8 mouse cellular contexts compared by ENCODE assay signal in the genomic region with DNA sequence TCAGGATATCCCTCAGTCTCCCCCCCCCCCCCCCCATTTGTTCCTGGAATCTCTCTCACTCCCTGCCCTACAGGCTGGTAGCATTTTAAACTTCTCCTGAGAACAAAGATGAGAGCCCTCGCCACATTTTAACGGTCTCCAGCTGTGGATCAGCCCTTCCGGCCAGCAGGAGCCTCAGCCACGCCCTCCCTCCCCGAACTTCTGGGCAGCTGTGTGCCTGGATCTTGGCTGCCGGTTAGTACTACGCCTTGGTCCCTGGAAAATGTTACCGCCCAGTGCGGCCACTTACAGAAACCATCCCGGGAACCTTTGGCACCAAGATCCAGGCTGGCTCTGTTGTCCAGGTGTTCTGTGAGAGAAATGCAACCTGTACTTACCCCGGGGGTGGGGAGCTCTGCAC. TPM values are rescaled to one million over a fixed set of nuclear protein-coding genes. Genes with fewer than 3 reads are reported as not detected.
DNase-seq lines count a peak whose midpoint lies in the region; ATAC-seq lines count a peak whose summit lies in the region.

No protein-coding gene starts in this region.

- H3K4me1 ChIP-seq in embryonic facial prominence, embryonic 10.5 days = peaks cover 27% of the 10 kb centered on the region
- peaks cover 20% of the 10 kb centered on the region for H3K4me1 ChIP-seq in limb, embryonic 15.5 days
- no peaks in the 10 kb centered on the region for H3K4me1 ChIP-seq in neural tube, embryonic 11.5 days (ENCODE audit: control insufficient read depth, insufficient read depth, low read length)

- intact Hi-C loops in heart, postnatal 10 days (cut with DNase I) = no loop called here
- intact Hi-C loops in left cerebral cortex, postnatal 36 days (cut with DNase I) = no loop called here

- no peak overlapping the region for H3K9ac ChIP-seq in limb, embryonic 15.5 days
- no peak overlapping the region for H3K9ac ChIP-seq in neural tube, embryonic 11.5 days (ENCODE audit: low read length)

- H3K4me3 ChIP-seq in embryonic facial prominence, embryonic 10.5 days = peak overlapping the region; percentile 48
- H3K4me3 ChIP-seq in limb, embryonic 15.5 days = peak overlapping the region; percentile 10; the same call in 1 of the 2 replicates
- no peak overlapping the region for H3K4me3 ChIP-seq in neural tube, embryonic 11.5 days (ENCODE audit: low read depth, low read length)

- peak overlapping the region; percentile 83 for H3K27ac ChIP-seq in embryonic facial prominence, embryonic 10.5 days (replicated peaks)
- peak overlapping the region; percentile 47 for H3K27ac ChIP-seq in limb, embryonic 15.5 days
- H3K27ac ChIP-seq in neural tube, embryonic 11.5 days (ENCODE audit: low read depth, low read length) = no peak overlapping the region

- under 1% methylated on average over 11 of the region's 11 CpGs for WGBS in embryonic facial prominence, embryonic 10.5 days
- under 1% methylated on average over 11 of the region's 11 CpGs for WGBS in limb, embryonic 15.5 days
- 2% methylated on average over 11 of the region's 11 CpGs for WGBS in neural tube, embryonic 11.5 days

- H3K36me3 ChIP-seq in embryonic facial prominence, embryonic 10.5 days (replicated peaks) = no peaks in the 10 kb centered on the region
- H3K36me3 ChIP-seq in limb, embryonic 15.5 days = no peaks in the 10 kb centered on the region
- H3K36me3 ChIP-seq in neural tube, embryonic 11.5 days (ENCODE audit: control insufficient read depth, insufficient read depth, low read length) = no peaks in the 10 kb centered on the region

- peak; percentile 56 for DNase-seq in adrenal gland, postnatal 10 days
- no peak for DNase-seq in adrenal gland, postnatal 4 days (ENCODE audit: low spot score in 2 of 2)
- DNase-seq in embryonic facial prominence, embryonic 10.5 days (ENCODE audit: low spot score) = peak; percentile 87
- peak; percentile 70 to 76 for DNase-seq in heart, postnatal 10 days
- peak; percentile 58 for DNase-seq in neural tube, embryonic 11.5 days (ENCODE audit: low spot score)
- DNase-seq in left cerebral cortex, postnatal 36 days (ENCODE audit: low spot score in 2 of 2) = no peak

- H3K4me2 ChIP-seq in limb, embryonic 15.5 days = peak overlapping the region; percentile 28
- H3K4me2 ChIP-seq in neural tube, embryonic 11.5 days (ENCODE audit: low read depth) = peak overlapping the region; percentile 19; the same call in 1 of the 2 replicates

- peak; percentile 71 for ATAC-seq in limb, embryonic 15.5 days (ENCODE audit: insufficient number of reproducible peaks, low FRiP score, low TSS enrichment, low read depth)
- ATAC-seq in neural tube, embryonic 11.5 days (ENCODE audit: insufficient read depth, low FRiP score, low TSS enrichment) = no peak
- ATAC-seq in activated CD4-positive, CD25-positive, alpha-beta regulatory T cell, adult 4 months = no peak

- H3K27me3 ChIP-seq in embryonic facial prominence, embryonic 10.5 days (replicated peaks; ENCODE audit: low read depth, poor library complexity, severe bottlenecking) = no peaks in the 10 kb centered on the region
- no peaks in the 10 kb centered on the region for H3K27me3 ChIP-seq in limb, embryonic 15.5 days
- H3K27me3 ChIP-seq in neural tube, embryonic 11.5 days (ENCODE audit: control insufficient read depth, insufficient read depth, low read length) = no peaks in the 10 kb centered on the region

- no peaks in the 10 kb centered on the region for H3K9me3 ChIP-seq in embryonic facial prominence, embryonic 10.5 days
- H3K9me3 ChIP-seq in limb, embryonic 15.5 days = no peaks in the 10 kb centered on the region
- H3K9me3 ChIP-seq in neural tube, embryonic 11.5 days (ENCODE audit: control insufficient read depth, low read length) = no peaks in the 10 kb centered on the region

RNA-seq across cellular contexts. Expression of a gene that starts 20.4 kb away (rescaled TPM):
- total RNA-seq in adrenal gland, postnatal 10 days (2021) = 10 to 100 TPM; 35.7 to 35.8 TPM
- total RNA-seq in adrenal gland, postnatal 4 days (2021) = 10 to 100 TPM; 49.4 to 49.5 TPM
- 3.9 and 4.1 TPM in 2 replicates for polyA plus RNA-seq in embryonic facial prominence, embryonic 10.5 days (2016; fragmentation: Nextera tagmentation; extraction: Ambion mirVana)
- total RNA-seq in heart, postnatal 10 days (2021) = 10 to 100 TPM; 71.5 to 74.7 TPM
- 7.8 and 8.2 TPM in 2 replicates for polyA plus RNA-seq in limb, embryonic 15.5 days (2015; fragmentation: Nextera tagmentation; extraction: Ambion mirVana)
- polyA plus RNA-seq in neural tube, embryonic 11.5 days (2014; fragmentation: Nextera tagmentation; extraction: Ambion mirVana) = 3.1 and 3.6 TPM in 2 replicates
- total RNA-seq in left cerebral cortex, postnatal 36 days (2021) = 10 to 100 TPM; 36.9 to 41.2 TPM
- polyA plus RNA-seq in activated CD4-positive, CD25-positive, alpha-beta regulatory T cell, adult 4 months (2017; shearing (Covaris generic)) = 1 to 10 TPM; 1.1 to 1.5 TPM

Comparison
In these comparisons a context has a peak if more than half of its experiments do, and no peak if none do; other contexts are left out.
1. DNase-seq: peak in adrenal gland, postnatal 10 days (single experiment), embryonic facial prominence, embryonic 10.5 days (single experiment), heart, postnatal 10 days (2 of 2) and neural tube, embryonic 11.5 days (single experiment); none in adrenal gland, postnatal 4 days (0 of 2) and left cerebral cortex, postnatal 36 days (0 of 2).